Mouse (Mus musculus) limb, embryonic 11.5 days (tissue): ENCODE results near the gene F2. TPM values are rescaled to one million over a fixed set of nuclear protein-coding genes. Genes with fewer than 3 reads are reported as not detected.

Source experiments
- ATAC-seq: fragments of 200-750 bp; cut with Nextera tagmentation; 2 replicates; pipeline ENCODE4 v1.8.0; 2017; ENCODE audit warnings: low read depth; ENCODE audit not compliant: insufficient number of reproducible peaks, low FRiP score, low TSS enrichment
- DNase-seq: peaks from one replicate; pipeline ENCODE4 v3.0.0-alpha.2; 2015; ENCODE audit warnings: low spot score
- H3K27ac ChIP-seq: fragments of 300-500 bp; sonication (generic); replicated peaks from 2 replicates; pipeline ENCODE4 v1.5.1; 2014; ENCODE audit warnings: low read depth, mild to moderate bottlenecking, low read length
- H3K27me3 ChIP-seq: fragments of 300-500 bp; sonication (generic); 2 replicates; pipeline ENCODE4 v1.6.1; 2014; ENCODE audit warnings: mild to moderate bottlenecking, low read length, mixed read lengths; ENCODE audit not compliant: control insufficient read depth, insufficient read depth
- H3K36me3 ChIP-seq: fragments of 300-500 bp; sonication (generic); 2 replicates; pipeline ENCODE4 v1.6.1; 2014; ENCODE audit warnings: mild to moderate bottlenecking, low read length, moderate library complexity, mixed read lengths; ENCODE audit not compliant: control insufficient read depth, insufficient read depth
- H3K4me1 ChIP-seq: fragments of 300-500 bp; sonication (generic); 2 replicates; pipeline ENCODE4 v1.6.1; 2014; ENCODE audit warnings: low read length, mixed read lengths; ENCODE audit not compliant: control insufficient read depth, insufficient read depth
- H3K4me2 ChIP-seq: fragments of 300-500 bp; sonication (generic); 2 replicates; pipeline ENCODE4 v1.6.1; 2014; ENCODE audit warnings: low read depth, mild to moderate bottlenecking, moderate library complexity; ENCODE audit not compliant: severe bottlenecking
- H3K4me3 ChIP-seq: fragments of 300-500 bp; sonication (generic); 2 replicates; pipeline ENCODE4 v1.5.1; 2014; ENCODE audit warnings: low read depth, low read length
- H3K9ac ChIP-seq: fragments of 300-500 bp; sonication (generic); 2 replicates; pipeline ENCODE4 v1.6.1; 2014; ENCODE audit warnings: mild to moderate bottlenecking, low read length
- H3K9me3 ChIP-seq: fragments of 300-500 bp; sonication (generic); 2 replicates; pipeline ENCODE4 v1.6.1; 2016; ENCODE audit warnings: low read length; ENCODE audit not compliant: control insufficient read depth
- WGBS: fragments of 180-500 bp; shearing (Covaris S2); extraction: QIAGEN DNeasy Blood & Tissue Kit; methylation state at CpG from one replicate; pipeline ENCODE4 v1.1.7; 2014; 5-methylcytosine and 5-hydroxymethylcytosine counted together
- polyA plus RNA-seq: library from polyadenylated mRNA; unstranded; fragments of >200 nt; fragmentation: Nextera tagmentation; extraction: Ambion mirVana; gene quantifications from 2 replicates; pipeline ENCODE4 v1.2.1, GENCODE M21; 2014

The F2 gene
- polyA plus RNA-seq, 1 experiment from 2014 or later: 0.24 TPM

- H3K4me3 ChIP-seq: no peak overlapping the region
- H3K9me3 ChIP-seq: no peaks in the 10 kb centered on the region
- H3K27ac ChIP-seq: no peak overlapping the region
- peaks cover 12% of the 10 kb centered on the region for H3K36me3 ChIP-seq
- ATAC-seq (no peak), DNase-seq (no peak)
- no peak overlapping the region for H3K4me2 ChIP-seq
- 90% methylated on average over 14 of the region's 14 CpGs for WGBS
- H3K4me1 ChIP-seq: peaks cover 10% of the 10 kb centered on the region
- no peaks in the 10 kb centered on the region for H3K27me3 ChIP-seq
- no peak overlapping the region for H3K9ac ChIP-seq
Observed at GRCm38 (mm10) chr2:91651458-91652258, 15.4 kb upstream of the F2 start.

- peak overlapping the region; percentile 84 for H3K9ac ChIP-seq
- H3K9me3 ChIP-seq: no peaks in the 10 kb centered on the region
- H3K4me1 ChIP-seq: peaks cover 10% of the 10 kb centered on the region
- peak overlapping the region; percentile 90 for H3K4me3 ChIP-seq
- DNase-seq: no peak
- 13% methylated on average over 16 of the region's 16 CpGs for WGBS
- peaks cover 24% of the 10 kb centered on the region for H3K36me3 ChIP-seq
- no peaks in the 10 kb centered on the region for H3K27me3 ChIP-seq
- peak overlapping the region; percentile 56 for H3K27ac ChIP-seq
- peak; percentile 60 for ATAC-seq
- H3K4me2 ChIP-seq: peak overlapping the region; percentile 66
Observed at GRCm38 (mm10) chr2:91650360-91650995, 14.3 kb upstream of the F2 start.

- DNase-seq (peak; percentile 97), ATAC-seq (peak; percentile 91)
- peaks cover 10% of the 10 kb centered on the region for H3K4me1 ChIP-seq
- no peaks in the 10 kb centered on the region for H3K27me3 ChIP-seq
- WGBS: under 1% methylated on average over 44 of the region's 44 CpGs
- peak within 1 kb of the TSS; percentile 91 for H3K4me2 ChIP-seq
- peaks cover 27% of the 10 kb centered on the region for H3K36me3 ChIP-seq
- peak within 1 kb of the TSS; percentile 84 for H3K9ac ChIP-seq
- peak within 1 kb of the TSS; percentile 77 for H3K27ac ChIP-seq
- peak within 1 kb of the TSS; percentile 90 for H3K4me3 ChIP-seq
- no peaks in the 10 kb centered on the region for H3K9me3 ChIP-seq
Observed at GRCm38 (mm10) chr2:91649553-91650359, 13.5 kb upstream of the F2 start, which contains the start of the genes Zfp408 and Arhgap1. Zfp408 (minus strand) TSS chr2:91649791. Arhgap1 (plus strand) TSS chr2:91649860.

GRCm38 (mm10) chr2:91649152-91649551, 12.9 kb upstream of the F2 start:
- DNase-seq (no peak), ATAC-seq (peak; percentile 22; the same call in 1 of the 2 replicates)
- Histone ChIP-seq H3K27ac (peak overlapping the region; percentile 77; the same call in 1 of the 2 replicates), H3K4me1 (peaks cover 10% of the 10 kb centered on the region), H3K4me2 (peak overlapping the region; percentile 91), H3K4me3 (peak overlapping the region; percentile 90), H3K9ac (peak overlapping the region; percentile 84), H3K27me3 (no peaks in the 10 kb centered on the region), H3K36me3 (peaks cover 33% of the 10 kb centered on the region), H3K9me3 (no peaks in the 10 kb centered on the region)
- WGBS: 3% methylated on average over 15 of the region's 15 CpGs

GRCm38 (mm10) chr2:91646733-91647132, 10.5 kb upstream of the F2 start:
- WGBS: 19% methylated on average over 1 of the region's 1 CpGs
- peak; percentile 76 for DNase-seq

GRCm38 (mm10) chr2:91645811-91646210, 9.6 kb upstream of the F2 start:
- WGBS: 96% methylated on average over 11 of the region's 11 CpGs
- Histone ChIP-seq H3K27ac (no peak overlapping the region), H3K4me3 (no peak overlapping the region), H3K4me1 (peaks cover 7% of the 10 kb centered on the region), H3K9ac (no peak overlapping the region), H3K36me3 (peaks cover 31% of the 10 kb centered on the region), H3K27me3 (no peaks in the 10 kb centered on the region), H3K4me2 (no peak overlapping the region), H3K9me3 (no peaks in the 10 kb centered on the region)
- ATAC-seq (no peak), DNase-seq (no peak)

More at GRCm38 (mm10) chr2:91646733-91647132, 10.5 kb upstream of the F2 start:
- Histone ChIP-seq H3K36me3 (peaks cover 31% of the 10 kb centered on the region), H3K27me3 (no peaks in the 10 kb centered on the region), H3K27ac (no peak overlapping the region), H3K9ac (no peak overlapping the region), H3K4me3 (no peak overlapping the region), H3K4me1 (peaks cover 10% of the 10 kb centered on the region), H3K4me2 (no peak overlapping the region), H3K9me3 (no peaks in the 10 kb centered on the region)
- ATAC-seq: no peak

- DNase-seq (no peak), ATAC-seq (no peak)
- Histone ChIP-seq H3K4me1 (peaks cover 4% of the 10 kb centered on the region; the same call in 1 of the 2 replicates), H3K4me2 (no peak overlapping the region), H3K27me3 (no peaks in the 10 kb centered on the region), H3K27ac (no peak overlapping the region), H3K9me3 (no peaks in the 10 kb centered on the region), H3K36me3 (peaks cover 31% of the 10 kb centered on the region), H3K4me3 (no peak overlapping the region), H3K9ac (no peak overlapping the region)
- WGBS: 97% methylated on average over 15 of the region's 15 CpGs
Observed at GRCm38 (mm10) chr2:91645354-91645753, 9.1 kb upstream of the F2 start.

GRCm38 (mm10) chr2:91644021-91644420, 7.8 kb upstream of the F2 start:
- DNase-seq: no peak
- ATAC-seq: no peak
- no peak overlapping the region for H3K9ac ChIP-seq
- no peak overlapping the region for H3K27ac ChIP-seq
- H3K36me3 ChIP-seq: peaks cover 31% of the 10 kb centered on the region
- H3K4me3 ChIP-seq: no peak overlapping the region
- no peaks in the 10 kb centered on the region for H3K27me3 ChIP-seq
- H3K4me1 ChIP-seq: peaks cover 4% of the 10 kb centered on the region; the same call in 1 of the 2 replicates
- 89% methylated on average over 11 of the region's 11 CpGs for WGBS
- H3K4me2 ChIP-seq: no peak overlapping the region
- no peaks in the 10 kb centered on the region for H3K9me3 ChIP-seq
